Mouse (Mus musculus): Measurements from ENCODE around the gene Nup93.
A peak's percentile ranks its signal among the peaks of the same experiment; 100 is the strongest.

Nup93 gene

DNA sequence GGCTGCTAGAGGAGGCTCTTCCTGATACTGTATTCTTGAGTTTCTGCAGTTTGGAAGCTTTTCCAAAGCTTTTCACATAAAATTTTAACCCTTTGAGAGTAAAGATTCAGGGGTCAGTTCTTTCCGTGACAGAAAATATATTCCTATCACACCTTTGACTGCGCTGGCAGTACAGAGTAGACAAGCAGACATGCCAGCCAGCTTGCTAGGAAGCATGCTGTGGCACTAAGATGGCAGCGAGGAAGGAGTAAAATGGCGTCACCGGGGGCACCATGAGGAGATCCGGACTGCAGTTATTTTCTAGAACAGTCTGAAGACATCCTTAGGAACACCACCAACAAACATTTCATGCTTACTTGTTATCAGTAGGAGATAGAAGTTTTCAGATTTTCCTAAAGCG, 55.9 kb downstream of the Nup93 start:
- no peak for DNase-seq

DNA sequence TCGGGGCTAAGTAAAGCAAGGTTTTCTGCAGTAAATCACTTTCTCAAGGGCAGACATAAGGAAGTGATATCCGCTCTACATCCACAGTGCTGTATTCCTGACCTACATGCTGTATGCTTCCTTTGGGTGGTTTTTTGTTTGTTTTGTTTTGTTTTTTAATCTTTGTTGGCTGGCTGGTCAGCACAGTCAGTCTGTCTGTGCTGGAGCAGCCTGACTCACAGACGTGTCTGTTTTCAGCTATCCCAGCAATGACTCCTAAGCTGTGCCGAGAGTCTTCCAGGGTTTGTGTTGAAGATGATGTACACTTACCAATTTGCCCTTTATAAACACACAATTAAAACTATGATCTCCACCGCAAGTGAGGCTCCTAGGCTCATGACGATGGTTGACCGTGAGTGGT, 56.7 kb downstream of the Nup93 start:
- DNase-seq, result no peak

DNA sequence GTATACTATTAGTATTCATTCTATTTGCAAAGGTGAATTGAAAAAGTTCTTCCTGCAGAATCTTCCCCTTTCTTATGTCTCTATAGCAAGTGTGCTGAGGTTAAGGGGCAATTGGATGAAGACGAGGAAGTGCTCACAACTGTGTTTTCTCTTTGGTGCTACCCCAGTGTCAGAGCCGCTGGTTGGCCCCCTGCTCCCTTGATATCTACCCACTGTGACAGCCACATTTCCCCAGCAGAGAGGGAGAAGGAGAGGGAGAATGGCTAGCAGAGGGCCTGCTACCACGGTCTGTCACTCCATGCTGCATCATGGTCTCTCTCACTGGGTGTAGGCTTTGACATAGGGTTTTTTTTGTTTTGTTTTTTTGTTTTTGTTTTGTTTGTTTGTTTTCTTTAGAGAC, 58.2 kb downstream of the Nup93 start:
- DNase-seq, result no peak

DNA sequence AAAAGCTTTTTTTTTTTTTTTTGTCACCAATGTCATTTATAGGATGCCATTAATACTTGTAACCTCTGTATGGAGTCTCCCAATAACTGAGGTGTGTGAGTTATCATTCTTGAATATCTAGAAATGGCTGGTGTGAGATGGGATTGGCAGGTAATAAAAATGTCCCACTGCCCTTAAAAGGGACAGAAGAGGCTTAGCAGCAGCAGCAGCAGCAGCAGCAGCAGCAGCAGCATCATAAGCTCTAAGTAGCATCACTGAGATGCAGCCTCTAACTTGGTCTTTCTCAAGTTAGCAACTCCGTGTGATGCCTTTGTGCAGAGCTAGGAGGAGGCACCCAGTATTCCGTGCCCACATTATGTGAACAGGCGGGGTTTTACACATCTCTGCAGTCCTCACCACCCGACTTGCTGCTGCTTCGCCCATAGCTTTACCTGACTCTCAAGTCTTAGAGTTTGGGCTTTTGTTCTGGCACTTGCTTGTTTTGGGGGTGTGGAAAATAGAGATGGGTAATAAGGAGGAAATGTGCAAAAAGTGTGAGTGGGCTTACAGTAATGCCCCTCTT, 59.0 kb downstream of the Nup93 start:
- DNase-seq, result no peak

DNA sequence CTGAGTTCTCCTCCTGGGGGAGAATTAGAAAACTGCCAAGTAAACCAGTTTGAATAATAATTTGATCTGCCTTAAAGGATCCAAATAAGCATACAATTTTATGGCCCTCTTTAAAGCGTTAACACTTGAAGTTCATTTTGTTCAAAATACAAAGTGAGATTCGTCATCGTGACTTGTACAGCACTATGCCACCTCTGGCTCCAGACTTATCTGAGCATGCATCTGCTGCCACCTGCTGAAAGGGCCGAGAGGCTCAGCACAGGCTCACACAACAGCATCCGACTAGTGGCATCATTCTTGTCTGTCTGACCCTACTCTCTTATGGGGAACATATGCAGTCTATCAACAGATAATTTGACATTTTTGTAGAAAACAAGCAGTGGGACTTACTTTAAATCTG, 59.7 kb downstream of the Nup93 start:
- no peak for DNase-seq

DNA sequence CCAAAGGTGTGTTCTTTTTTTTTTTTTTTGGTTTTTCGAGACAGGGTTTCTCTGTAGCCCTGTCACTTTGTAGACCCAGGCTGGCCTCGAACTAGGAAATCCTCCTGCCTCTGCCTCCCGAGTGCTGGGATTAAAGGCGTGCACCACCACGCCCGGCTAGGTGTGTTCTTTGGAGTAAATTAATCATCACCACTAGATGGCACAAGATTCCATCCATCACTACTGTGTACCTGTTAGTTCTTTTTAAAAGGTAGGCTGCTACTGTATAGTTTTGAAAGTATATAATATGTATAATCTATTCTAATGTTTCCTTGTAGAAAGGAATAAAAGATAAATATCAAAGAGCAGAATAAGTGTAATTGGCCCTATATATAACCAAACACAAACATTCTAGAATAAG, 63.9 kb downstream of the Nup93 start:
- no peak for DNase-seq

DNA sequence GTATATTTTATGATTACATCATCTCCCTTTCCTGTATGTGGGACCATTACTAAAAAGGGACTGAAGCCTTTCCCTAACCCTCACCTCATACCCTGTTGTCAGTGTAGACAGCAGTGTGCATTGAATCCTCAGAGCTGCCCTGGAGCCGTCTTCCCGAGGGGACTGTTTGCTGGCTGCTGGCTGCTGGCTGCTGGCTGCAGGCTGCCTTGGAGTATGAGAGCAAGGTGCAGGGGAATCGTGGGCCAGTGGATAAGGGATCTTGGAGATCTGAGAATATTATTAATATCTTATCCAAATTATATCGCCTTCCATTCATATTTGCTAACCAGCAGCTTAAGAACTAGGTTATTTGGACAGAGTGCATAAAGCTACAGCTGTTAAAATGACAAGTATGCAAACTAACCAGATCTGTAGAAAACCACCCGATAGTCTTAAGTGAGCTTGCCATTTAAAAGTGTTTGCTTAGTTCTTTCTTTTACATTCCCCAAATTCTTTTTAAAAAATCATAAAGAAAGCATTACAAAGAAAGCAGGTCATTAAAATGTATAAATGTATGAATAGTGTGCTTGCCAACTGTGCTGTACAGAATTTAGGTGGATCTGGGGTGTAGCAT, 65.7 kb downstream of the Nup93 start:
- no peak for DNase-seq

DNA sequence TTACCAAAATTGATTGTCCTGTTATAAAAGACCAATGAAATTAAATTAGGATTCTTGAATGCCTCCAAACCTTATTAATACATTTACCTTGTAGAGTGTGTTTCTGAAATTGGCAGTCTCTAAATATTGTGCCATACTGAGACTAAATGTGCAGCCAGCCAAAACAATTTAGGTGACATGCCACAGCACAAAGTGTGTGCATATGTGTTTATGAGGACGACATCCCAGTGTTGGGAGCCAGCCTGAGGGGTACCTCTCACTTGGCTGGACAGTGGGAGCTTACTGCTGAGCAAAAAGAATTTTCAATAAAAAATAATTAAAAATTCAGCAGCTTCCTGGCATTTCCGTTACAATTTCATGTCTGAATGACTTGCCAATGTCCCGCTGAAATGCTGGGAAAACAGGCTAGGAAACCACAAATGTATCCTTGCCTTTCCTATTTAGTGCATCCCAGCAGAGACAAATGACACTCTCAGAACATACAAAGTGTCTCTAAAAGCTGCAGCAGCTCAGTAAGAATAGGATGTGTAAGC, 68.2 kb downstream of the Nup93 start:
- no peak for DNase-seq

DNA sequence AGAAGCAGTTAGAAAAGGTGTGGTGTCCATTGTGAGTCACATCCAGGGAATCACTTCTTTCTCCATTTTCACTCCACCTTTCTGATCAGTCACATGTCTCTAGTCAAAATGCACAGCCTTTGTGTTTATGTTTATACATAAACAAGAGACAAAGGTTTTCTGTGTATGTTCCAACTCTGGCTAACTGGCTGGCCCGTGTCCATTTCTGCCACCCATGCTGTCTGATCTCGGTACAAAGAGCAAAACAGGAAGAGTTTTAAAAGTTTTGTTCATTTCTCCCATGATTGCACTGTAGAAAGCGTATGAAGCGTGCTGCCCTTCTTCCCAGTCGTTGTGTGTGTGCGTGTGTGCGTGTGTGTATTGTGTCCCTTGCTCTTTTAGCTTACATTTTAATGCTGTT, 69.8 kb downstream of the Nup93 start:
- no peak for DNase-seq

DNA sequence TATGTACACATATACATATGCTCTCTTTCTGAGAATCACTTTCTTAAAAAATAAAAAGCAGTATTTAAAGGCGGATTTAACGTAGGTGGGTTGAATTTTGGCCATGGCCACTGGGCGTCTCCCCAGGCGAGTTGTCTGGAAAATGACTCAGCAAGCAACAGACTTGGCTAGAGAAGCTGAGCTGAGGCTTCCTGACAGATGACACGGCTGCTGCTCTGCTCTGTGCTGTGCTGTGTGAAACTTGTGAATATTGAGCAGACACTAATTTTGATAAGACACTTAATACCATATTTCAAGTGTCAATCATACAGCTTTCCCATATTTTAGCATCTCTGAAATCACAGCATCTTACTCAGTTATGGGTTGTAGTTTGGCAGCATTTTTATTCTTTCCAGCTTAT, 76.2 kb downstream of the Nup93 start:
- DNase-seq, result peak; percentile 49

DNA sequence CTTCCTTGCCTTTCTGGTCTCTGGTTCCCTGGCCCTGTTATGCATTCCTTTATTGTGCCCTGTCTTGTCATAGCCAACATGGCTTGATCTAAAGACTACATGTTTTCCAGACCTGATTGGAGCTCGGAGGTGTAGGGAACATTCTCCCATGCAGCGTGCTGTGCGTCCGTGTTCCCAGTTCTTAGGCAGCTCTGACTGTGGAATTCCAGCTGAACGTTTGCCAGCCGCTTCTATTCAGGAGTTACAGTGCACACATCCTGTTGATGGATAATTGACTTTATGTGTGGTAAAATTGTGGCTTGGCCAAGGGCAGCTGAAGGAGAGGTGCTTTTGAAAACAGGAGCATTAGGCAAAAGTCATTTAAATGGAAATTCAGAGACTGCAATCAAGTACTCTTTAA, 77.7 kb downstream of the Nup93 start:
- no peak for DNase-seq

DNA sequence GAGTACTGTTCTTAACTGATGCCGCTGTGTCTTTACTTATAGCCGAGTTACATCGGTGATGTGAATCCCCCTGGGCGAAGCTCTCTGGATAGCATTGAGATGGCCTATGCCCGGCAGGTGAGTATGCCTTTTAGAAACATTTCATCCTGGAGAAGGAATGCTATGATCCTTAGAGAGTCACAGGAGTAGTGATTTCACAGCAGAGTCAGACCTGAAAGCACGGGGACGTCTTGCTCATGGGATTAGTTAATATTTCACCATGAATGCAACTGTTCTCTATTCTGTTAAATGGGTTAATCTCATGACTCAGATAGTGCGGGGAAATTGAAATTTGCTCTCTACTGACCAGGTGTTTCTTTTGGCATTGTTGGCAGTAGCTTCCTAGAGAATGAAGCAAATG, 78.3 kb downstream of the Nup93 start:
- no peak for DNase-seq

DNA sequence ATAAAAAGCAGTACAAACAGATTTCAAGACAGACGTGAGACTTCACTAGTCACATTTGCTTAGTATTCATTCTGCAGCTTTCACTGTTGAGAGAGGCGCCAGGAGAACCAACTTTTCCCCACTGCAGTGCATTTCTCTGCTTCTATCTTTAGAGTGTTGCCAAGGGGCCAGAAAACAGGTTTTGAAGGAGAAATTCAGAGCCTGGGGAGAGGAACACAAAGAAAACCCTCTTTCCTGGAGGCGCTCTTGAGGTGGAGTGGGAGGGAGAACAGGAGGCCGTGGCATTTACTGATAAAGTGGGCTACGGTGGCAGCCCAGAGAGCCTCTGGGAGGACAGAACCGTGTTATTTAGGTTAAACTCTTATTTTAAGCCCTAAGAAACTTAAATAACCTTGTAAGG, 81.3 kb downstream of the Nup93 start:
- DNase-seq, result no peak

DNA sequence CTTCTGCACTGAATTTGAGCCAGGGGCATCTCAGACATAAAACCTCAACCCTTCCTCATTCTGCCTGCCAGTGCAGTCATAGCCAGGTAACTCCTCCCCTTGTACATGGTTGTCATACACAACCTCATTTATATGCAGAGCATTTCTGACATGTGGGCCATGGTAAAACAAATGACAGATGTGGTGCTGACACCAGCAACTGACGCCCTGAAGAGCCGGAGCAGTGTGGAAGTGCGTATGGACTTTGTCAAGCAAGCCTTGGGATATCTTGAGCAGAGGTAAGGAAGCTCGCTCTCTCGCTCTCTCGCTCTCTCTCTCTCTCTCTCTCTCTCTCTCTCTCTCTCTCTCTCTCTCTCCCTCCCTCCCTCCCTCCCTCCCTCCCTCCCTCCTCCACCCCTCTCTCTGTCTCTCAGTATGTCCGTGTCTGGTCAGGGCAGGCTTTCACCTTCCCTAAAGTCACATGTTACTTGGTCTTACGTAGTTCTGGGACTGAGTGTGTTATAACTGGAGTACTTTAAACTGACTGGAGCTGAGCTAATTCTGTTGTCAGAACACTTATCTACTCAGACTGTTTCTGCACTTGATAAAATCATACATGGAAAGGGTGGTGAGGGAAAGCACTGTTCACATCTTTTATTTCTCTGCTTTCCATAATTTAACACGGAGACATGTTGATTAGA, 82.1 kb downstream of the Nup93 start:
- no peak for DNase-seq

DNA sequence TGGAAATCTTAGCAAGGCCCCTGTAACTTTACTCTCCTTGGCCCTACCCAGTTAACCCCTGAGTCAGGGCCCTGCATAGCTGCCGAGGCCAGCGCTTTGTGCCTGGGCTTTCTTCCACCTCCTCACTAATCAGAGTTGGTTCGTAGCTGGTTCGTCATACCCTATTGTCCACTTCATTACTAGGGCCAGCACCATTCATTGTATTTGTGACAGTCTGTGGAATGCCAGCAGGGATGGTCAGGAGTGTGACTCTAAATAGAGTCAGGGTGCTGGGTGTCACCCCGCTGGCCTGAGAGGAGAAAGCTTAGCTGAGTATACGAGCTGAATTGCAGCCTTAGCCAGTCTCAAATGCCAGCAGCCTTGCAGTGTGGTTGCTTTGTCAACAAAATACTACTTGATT, 82.7 kb downstream of the Nup93 start:
- DNase-seq, result no peak

DNA sequence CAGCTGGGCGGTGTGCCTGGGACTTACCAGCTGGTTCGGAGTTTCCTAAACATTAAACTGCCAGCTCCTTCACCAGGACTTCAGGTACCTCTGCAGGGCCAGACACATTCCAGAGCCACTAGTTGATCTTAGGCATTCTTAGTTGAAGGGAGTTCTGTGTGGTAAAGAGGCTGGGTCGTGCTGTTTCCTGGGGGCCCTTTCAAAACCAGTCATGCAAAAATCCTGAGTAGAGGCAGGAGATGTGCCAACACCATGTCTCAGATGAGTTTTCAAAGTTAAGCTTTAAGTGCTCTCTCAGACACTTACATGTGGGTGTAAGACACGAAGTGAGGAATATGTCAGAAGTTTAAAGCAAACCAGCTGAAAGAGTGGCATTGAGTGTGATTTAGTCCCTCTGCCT, 86.4 kb downstream of the Nup93 start:
- no peak for DNase-seq

DNA sequence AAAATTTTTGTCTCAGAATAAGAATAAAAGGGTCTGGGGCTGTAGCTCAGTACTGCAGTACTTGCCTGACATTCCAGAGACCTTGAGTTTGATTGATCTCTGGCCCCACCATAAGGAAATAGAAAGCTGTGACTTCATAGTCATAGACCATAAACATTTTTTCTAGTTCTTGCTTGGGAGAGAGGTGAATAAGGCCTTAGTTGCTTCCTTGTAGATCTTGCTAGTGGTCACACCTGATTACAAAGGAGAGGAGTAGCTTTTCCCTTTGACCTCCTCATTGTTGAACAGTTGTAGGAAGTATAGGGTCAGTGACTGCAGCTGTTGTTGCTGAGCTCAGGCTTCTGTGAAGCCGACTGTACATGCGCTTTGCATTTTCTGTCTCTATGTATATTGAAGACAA, 90.0 kb downstream of the Nup93 start:
- no peak for DNase-seq

DNA sequence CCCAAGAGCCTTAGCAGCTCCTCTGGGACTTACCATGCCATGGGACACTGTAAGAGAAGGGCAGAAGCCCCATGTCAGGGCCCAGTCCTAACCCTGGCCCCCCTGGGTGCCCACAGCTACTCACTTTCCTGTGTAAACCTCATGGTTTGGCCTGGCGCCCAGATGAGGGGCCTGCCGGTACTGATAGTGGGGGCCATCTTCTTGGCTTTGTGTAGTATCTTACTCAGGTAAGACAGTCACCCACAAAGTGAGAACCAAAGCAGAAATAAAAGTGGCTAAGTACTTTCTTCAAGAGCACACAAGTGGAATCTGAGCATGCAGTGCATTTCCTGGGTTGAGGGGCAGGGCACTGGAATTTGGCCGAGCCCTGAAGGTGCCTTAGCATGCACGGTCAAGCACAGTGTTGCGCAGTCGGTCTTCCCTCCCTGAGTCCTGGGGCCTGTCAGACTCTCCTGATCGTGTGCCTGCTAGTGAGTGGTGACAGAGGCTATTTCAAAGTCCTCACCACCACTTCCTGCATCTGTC, 92.7 kb downstream of the Nup93 start:
- no peak for DNase-seq

DNA sequence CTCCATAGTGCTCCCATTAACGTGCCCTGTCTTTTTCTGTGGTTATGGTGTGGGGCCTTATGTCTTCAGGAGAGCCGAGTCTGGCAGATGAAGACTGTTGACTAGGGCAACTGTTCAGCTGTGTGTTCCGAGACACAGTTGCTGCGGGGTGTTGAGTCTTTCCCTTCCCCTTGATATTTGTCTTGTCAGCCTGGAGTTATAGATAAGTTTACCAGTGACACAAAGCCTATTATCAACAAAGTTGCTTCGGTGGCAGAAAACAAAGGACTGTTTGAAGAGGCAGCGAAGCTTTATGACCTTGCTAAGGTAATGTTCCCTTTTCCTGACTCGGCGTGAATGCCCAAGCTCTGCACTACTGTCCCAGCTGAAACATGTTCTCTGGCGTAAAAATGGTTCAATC, 93.3 kb downstream of the Nup93 start:
- DNase-seq, result no peak

DNA sequence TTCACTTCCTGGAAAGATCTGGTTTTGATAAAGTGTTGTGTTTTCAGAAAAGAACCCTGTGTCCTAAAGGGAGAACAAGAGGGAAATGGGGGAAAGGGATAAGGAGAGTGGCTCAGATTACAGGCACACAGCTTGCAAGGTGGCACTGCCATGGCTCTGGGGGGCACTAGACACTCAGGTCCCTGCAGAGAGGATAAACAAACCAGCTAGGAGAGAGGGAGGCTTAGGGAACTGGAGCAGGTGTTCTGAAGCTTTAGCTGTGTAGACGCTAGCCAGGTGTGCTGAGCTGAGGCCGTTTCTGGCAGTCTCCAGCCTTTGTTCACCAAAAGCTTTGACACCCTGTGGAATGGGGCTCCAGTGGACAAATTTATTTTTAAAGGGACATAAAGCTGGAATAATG, 99.7 kb downstream of the Nup93 start:
- no peak for DNase-seq

DNA sequence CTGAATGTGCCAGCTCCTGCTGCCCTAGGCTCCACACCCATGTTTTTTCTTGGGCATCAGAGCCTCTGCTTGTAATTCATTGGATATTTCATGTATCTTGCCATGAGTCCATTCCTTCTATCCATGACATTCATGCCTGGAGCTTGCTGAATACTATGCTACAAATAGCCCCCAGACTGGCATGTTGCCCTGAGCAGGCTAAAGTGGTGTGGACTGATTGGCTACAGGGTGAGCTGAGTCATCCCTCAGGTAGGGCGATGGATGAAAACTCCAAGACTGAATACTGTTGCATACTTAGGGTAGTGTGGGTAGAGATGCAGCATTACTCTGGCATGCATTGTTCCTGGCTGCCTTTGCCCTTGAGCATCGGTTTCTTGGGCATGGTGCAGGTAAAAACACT, 102.9 kb downstream of the Nup93 start:
- no peak for DNase-seq

DNA sequence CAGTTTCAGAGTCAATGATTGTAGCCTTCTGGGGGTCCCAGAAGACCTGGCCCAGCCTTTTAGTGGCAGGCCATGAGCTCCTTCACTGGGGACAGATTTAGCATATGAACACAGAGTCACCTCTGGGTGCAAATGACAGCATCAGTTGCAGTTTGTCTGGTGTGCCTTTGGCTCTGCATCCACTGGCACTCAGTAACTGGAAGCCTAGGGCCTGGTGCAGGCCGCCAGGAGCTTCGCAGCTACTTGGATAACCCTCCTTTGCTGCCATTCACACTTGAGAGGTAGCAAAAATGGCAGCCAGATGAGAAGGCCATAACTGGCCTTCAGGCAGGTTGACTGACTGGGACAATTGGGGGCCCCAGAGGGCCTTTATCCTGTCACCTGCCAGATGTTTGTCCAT, 103.3 kb downstream of the Nup93 start:
- DNase-seq, result no peak

DNA sequence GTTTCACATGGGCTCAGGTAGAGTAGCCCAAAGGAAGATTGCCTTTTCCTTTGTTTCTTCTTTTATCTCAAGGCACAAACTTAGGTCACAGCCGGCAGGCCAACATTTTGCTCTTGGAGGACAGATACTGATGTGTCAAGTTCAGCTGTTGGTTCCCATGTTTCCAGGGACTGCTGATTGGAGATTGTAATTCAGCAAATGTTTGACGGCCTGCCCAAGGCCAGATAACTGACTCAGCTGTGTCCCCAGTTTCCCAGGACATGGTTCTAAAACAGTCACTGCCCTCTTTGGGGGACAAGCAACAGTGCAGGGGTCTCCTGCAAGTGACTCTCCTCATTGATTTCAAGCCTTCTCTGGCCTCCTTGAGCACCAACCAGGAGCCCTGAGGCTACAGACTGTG, 105.7 kb downstream of the Nup93 start:
- no peak for DNase-seq

DNA sequence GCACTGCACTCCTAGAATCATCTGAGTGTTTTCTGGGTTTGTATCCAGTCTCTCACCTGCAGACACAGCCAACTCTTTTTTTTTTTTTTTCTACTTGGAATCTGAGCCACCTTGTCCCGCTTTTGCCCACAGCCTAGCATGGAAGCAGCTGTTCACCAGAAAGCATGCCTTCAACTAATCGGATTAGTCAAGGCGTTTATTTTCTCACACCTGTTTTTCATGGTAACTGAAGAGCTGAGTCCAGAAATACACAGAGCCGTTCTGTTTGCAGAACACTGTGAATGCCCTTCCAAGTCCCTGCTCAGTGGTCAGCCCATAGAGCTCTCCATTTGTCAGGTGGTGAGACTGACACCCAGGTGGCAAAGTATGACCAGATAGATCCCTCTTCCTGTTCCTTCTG, 107.7 kb downstream of the Nup93 start:
- DNase-seq, result no peak

DNA sequence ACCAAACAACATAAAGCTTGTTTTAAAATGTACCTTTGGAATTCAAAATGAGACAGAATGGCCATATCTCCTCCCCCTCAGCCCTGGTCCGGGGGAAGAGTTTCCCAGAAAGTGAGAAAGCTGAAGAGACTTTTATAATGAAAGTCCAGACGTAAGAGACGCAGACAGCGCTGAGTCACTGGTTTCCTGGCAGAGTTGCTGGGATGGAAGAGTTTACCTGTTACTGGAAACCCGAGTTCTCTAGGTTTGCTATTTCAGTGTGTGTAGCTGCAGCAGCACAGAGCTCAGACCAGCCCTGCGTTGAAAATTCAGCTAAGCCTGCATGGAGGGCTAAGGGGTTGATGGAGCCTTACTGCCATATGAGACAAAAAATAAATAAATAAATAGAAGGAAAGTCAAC, 108.7 kb downstream of the Nup93 start:
- DNase-seq, result no peak

Measured in layer of hippocampus, adult 9-11 months (tissue).